27 mouse cellular contexts compared by ENCODE assay signal in the genomic region with DNA sequence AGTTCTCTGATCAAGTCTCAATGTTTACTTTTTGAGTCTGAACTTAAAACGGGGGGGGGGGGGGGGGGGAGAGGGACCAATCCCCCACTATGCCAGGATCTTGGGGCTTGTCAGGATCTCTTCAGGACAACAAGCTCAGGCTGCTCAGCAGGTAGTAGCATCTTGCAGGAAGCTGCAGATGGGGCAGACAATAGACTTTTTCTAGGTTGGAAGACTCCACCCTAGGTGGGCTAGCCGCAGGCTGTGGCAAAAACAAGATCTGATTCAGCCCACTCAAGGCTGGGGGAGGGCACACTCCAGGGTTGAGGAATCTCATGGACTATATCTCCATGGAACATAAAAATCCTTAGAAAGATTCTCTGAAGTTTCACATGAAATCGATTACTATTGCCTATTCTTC.
DNase-seq lines count a peak whose midpoint lies in the region; ATAC-seq and TF ChIP-seq lines count a peak whose summit lies in the region.
"Had no signal": no experiment of that assay in that cellular context is flagged by ENCODE, and none has a peak within 500 bp of the region (broad histone marks: within the 10 kb centered on the region; RNA-seq: fewer than 3 reads in every experiment).

No protein-coding gene starts in this region.

- no peaks in the 10 kb centered on the region for H3K4me1 ChIP-seq in testis, adult 2 months (ENCODE audit: control insufficient read depth, insufficient read depth, low read length)
- no peaks in the 10 kb centered on the region for H3K4me1 ChIP-seq in intestine, postnatal 0 days (replicated peaks; ENCODE audit: control insufficient read depth, insufficient read depth, low read length)
- H3K4me1 ChIP-seq: embryonic facial prominence, embryonic 13.5 days; embryonic facial prominence, embryonic 15.5 days; forebrain, embryonic 10.5 days; forebrain, embryonic 12.5 days had no signal

- DNase-seq in testis, postnatal 10 days (ENCODE audit: low spot score) = no peak
- DNase-seq in ES-CJ7 (ENCODE audit: low read depth, low spot score) (peak; percentile 83), R1 (ENCODE audit: low read depth, low spot score) (peak; percentile 61)
- DNase-seq in testis, postnatal 14 days (ENCODE audit: low spot score) = peak; percentile 11
- no peak for DNase-seq in layer of hippocampus, adult 8-10 months (ENCODE audit: low spot score in 2 of 2)
- no peak for DNase-seq in cerebellum, postnatal 4 days (ENCODE audit: low spot score in 2 of 2)
- DNase-seq: adrenal gland, adult 8-10 months; adrenal gland, postnatal 14 days; adrenal gland, postnatal 36 days; cerebellum, adult 11-12 months; cerebellum, adult 2 months; cerebellum, adult 9-10 months; cerebellum, postnatal 10 days; cerebellum, postnatal 25 days; embryo, embryonic 11 days had no signal

- TF ChIP-seq POLR2A in testis, adult 2 months (IDR thresholded peaks at IDR 0.05; ENCODE audit: control insufficient read depth, low read depth, low read length) = no peak

- no peaks in the 10 kb centered on the region for H3K9me3 ChIP-seq in intestine, postnatal 0 days (ENCODE audit: control insufficient read depth)
- H3K9me3 ChIP-seq: embryonic facial prominence, embryonic 15.5 days had no signal

- no peaks in the 10 kb centered on the region for H3K27me3 ChIP-seq in testis, adult 2 months (ENCODE audit: control insufficient read depth, insufficient read depth, low read length)
- H3K27me3 ChIP-seq in intestine, postnatal 0 days (replicated peaks; ENCODE audit: control insufficient read depth, insufficient read depth, low read length) = no peaks in the 10 kb centered on the region
- H3K27me3 ChIP-seq: embryonic facial prominence, embryonic 13.5 days; embryonic facial prominence, embryonic 15.5 days; forebrain, embryonic 12.5 days; Patski had no signal

- peak overlapping the region; percentile 55 for H3K4me3 ChIP-seq in testis, adult 2 months (ENCODE audit: control insufficient read depth, low read depth, low read length)
- no peak overlapping the region for H3K4me3 ChIP-seq in intestine, postnatal 0 days (ENCODE audit: low read depth, low read length)
- H3K4me3 ChIP-seq: embryonic facial prominence, embryonic 13.5 days; embryonic facial prominence, embryonic 15.5 days; erythroblast, embryonic 14.5 days; forebrain, embryonic 10.5 days; forebrain, embryonic 12.5 days had no signal

- TF ChIP-seq CTCF in testis, adult 2 months (IDR thresholded peaks at IDR 0.05; ENCODE audit: control insufficient read depth, insufficient read depth, insufficient replicate concordance, low read depth, low read length) = no peak
- TF ChIP-seq CTCF in intestine, postnatal 0 days (IDR thresholded peaks at IDR 0.05; ENCODE audit: low read depth) = no peak

- H3K9ac ChIP-seq in intestine, postnatal 0 days (ENCODE audit: low read depth, low read length) = no peak overlapping the region
- H3K9ac ChIP-seq: embryonic facial prominence, embryonic 13.5 days; embryonic facial prominence, embryonic 15.5 days; forebrain, embryonic 12.5 days had no signal

- no peak overlapping the region for H3K27ac ChIP-seq in testis, adult 2 months (ENCODE audit: control insufficient read depth, insufficient read depth, low read depth, low read length)
- H3K27ac ChIP-seq in intestine, postnatal 0 days (ENCODE audit: low read depth, low read length) = no peak overlapping the region
- H3K27ac ChIP-seq: embryonic facial prominence, embryonic 13.5 days; embryonic facial prominence, embryonic 15.5 days; forebrain, embryonic 10.5 days; forebrain, embryonic 12.5 days had no signal

- ATAC-seq in intestine, postnatal 0 days = no peak
- ATAC-seq: activated CD4-positive, CD25-positive, alpha-beta regulatory T cell, adult 4 months; forebrain, embryonic 14.5 days; forebrain, embryonic 16.5 days; Patski had no signal

- no peak overlapping the region for H3K4me2 ChIP-seq in intestine, postnatal 0 days (replicated peaks; ENCODE audit: low read depth)
- H3K4me2 ChIP-seq: embryonic facial prominence, embryonic 13.5 days; embryonic facial prominence, embryonic 15.5 days; forebrain, embryonic 12.5 days had no signal

- 59% methylated on average over 3 of the region's 3 CpGs for WGBS in intestine, postnatal 0 days

- no peaks in the 10 kb centered on the region for H3K36me3 ChIP-seq in testis, adult 2 months (ENCODE audit: control insufficient read depth, insufficient read depth, low read length)
- no peaks in the 10 kb centered on the region for H3K36me3 ChIP-seq in intestine, postnatal 0 days (ENCODE audit: control insufficient read depth, insufficient read depth)
- H3K36me3 ChIP-seq: embryonic facial prominence, embryonic 13.5 days; embryonic facial prominence, embryonic 15.5 days; forebrain, embryonic 10.5 days; forebrain, embryonic 12.5 days; G1E had no signal

Comparison
In these comparisons a context has a peak if more than half of its experiments do, and no peak if none do; other contexts are left out.
1. DNase-seq: peak in ES-CJ7 (single experiment), R1 (single experiment) and testis, postnatal 14 days (single experiment); none in testis, postnatal 10 days (single experiment), layer of hippocampus, adult 8-10 months (0 of 2) and cerebellum, postnatal 4 days (0 of 2).